Mouse (Mus musculus): ENCODE results near the gene S100a2.

DNA sequence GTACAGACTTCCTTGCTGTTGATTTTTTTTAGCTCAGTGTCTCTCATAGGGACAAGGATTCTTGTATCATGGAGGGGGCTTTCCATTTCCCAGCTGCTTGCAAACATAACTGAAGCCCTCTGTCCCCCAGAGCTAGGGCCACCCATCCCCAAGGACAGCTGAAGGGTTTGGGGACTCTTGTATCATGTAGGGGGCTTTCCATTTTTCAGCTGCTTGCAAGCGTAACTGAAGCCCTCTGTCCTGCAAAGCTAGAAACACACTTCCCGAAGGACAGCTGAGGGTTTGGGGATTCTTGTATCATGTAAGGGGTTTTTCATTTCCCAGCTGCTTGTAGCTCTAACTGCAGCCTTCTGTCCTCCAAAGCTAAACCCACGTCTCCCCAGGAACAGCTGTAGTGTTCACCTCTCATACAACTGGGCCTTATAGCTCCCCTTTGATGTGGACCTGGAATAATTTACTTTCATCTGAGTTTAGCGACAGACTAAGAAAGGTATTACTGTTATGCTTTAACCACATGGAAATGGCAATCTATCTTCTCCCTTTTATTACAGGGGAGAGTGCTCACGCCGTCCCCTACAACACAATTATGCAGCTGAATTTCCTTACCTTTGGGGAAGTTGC lies 29.9 kb upstream of the S100a2 start, which contains the start of gene S100a3:
- TF ChIP-seq CTCF (IDR thresholded peaks at IDR 0.05; ENCODE audit: low read depth, low read length) (no peak), POLR2A (IDR thresholded peaks at IDR 0.05; ENCODE audit: extremely low read depth, insufficient read depth, low read length) (no peak)

Measured in liver, adult 2 months (tissue).